8 mouse cellular contexts compared by ENCODE assay signal in genomic region chr4:101292736-101293541, GRCm38 (mm10). TPM values are rescaled to one million over a fixed set of nuclear protein-coding genes. Genes with fewer than 3 reads are reported as not detected.
DNase-seq lines count a peak whose midpoint lies in the region; ATAC-seq and TF ChIP-seq lines count a peak whose summit lies in the region.

No protein-coding gene starts in this region.

- peak; percentile 26; the same call in 1 of the 2 replicates for ATAC-seq in cerebellum, adult (ENCODE audit: insufficient number of reproducible peaks, low FRiP score, low TSS enrichment)
- ATAC-seq in forebrain, embryonic 16.5 days = peak; percentile 45
- ATAC-seq in hindbrain, embryonic 11.5 days (ENCODE audit: low FRiP score) = peak; percentile 51; the same call in 1 of the 2 replicates
- peak; percentile 37 for ATAC-seq in limb, embryonic 13.5 days (ENCODE audit: low FRiP score, low read depth)
- ATAC-seq in midbrain, embryonic 12.5 days (ENCODE audit: low FRiP score, low read depth) = peak; percentile 70; the same call in 1 of the 2 replicates

- H3K4me3 ChIP-seq in forebrain, embryonic 16.5 days (replicated peaks; ENCODE audit: low read length) = peak overlapping the region; percentile 46
- H3K4me3 ChIP-seq in hindbrain, embryonic 11.5 days (ENCODE audit: low read depth, low read length) = peak overlapping the region; percentile 40
- peak overlapping the region; percentile 47 for H3K4me3 ChIP-seq in limb, embryonic 13.5 days
- H3K4me3 ChIP-seq in midbrain, embryonic 12.5 days = peak overlapping the region; percentile 49
- H3K4me3 ChIP-seq in spleen, adult 2 months (ENCODE audit: extremely low read depth, insufficient read depth, insufficient read length) = peak overlapping the region; percentile 57

- TF ChIP-seq POLR2A in spleen, adult 2 months (IDR thresholded peaks at IDR 0.05; ENCODE audit: low read depth, low read length) = no peak

- DNase-seq in cerebellum, adult 9-10 months = no peak
- peak; percentile 11 for DNase-seq in cerebellum, adult 11-12 months
- peak; percentile 65 for DNase-seq in hindbrain, embryonic 11.5 days (ENCODE audit: low spot score)
- DNase-seq in spleen, adult 2 months (ENCODE audit: low read depth in 1 of 2, low spot score in 2 of 2) = peak; percentile 30 to 48

- peaks cover 28% of the 10 kb centered on the region for H3K27me3 ChIP-seq in forebrain, embryonic 16.5 days (replicated peaks; ENCODE audit: control insufficient read depth, insufficient read depth, low read length)
- peaks cover 18% of the 10 kb centered on the region for H3K27me3 ChIP-seq in hindbrain, embryonic 11.5 days (ENCODE audit: control insufficient read depth, insufficient read depth, low read length)
- H3K27me3 ChIP-seq in limb, embryonic 13.5 days = peaks cover 35% of the 10 kb centered on the region
- H3K27me3 ChIP-seq in midbrain, embryonic 12.5 days = peaks cover 51% of the 10 kb centered on the region
- no peaks in the 10 kb centered on the region for H3K27me3 ChIP-seq in spleen, adult 2 months (ENCODE audit: control insufficient read depth, insufficient read depth, low read length)

- TF ChIP-seq CTCF in spleen, adult 2 months (IDR thresholded peaks at IDR 0.05; ENCODE audit: extremely low read depth, insufficient read depth, insufficient read length, insufficient replicate concordance) = no peak

- H3K9me3 ChIP-seq in forebrain, embryonic 16.5 days (ENCODE audit: control insufficient read depth, low read length) = no peaks in the 10 kb centered on the region
- no peaks in the 10 kb centered on the region for H3K9me3 ChIP-seq in hindbrain, embryonic 11.5 days (ENCODE audit: control insufficient read depth, low read length)
- H3K9me3 ChIP-seq in limb, embryonic 13.5 days = no peaks in the 10 kb centered on the region
- H3K9me3 ChIP-seq in midbrain, embryonic 12.5 days = no peaks in the 10 kb centered on the region

- H3K4me1 ChIP-seq in forebrain, embryonic 16.5 days (replicated peaks; ENCODE audit: control insufficient read depth, insufficient read depth, low read length) = peaks cover 19% of the 10 kb centered on the region
- no peaks in the 10 kb centered on the region; the same call in 1 of the 2 replicates for H3K4me1 ChIP-seq in hindbrain, embryonic 11.5 days (replicated peaks; ENCODE audit: control insufficient read depth, insufficient read depth, low read length)
- peaks cover 22% of the 10 kb centered on the region for H3K4me1 ChIP-seq in limb, embryonic 13.5 days
- peaks cover 22% of the 10 kb centered on the region for H3K4me1 ChIP-seq in midbrain, embryonic 12.5 days
- peaks cover 15% of the 10 kb centered on the region; the same call in 1 of the 2 replicates for H3K4me1 ChIP-seq in spleen, adult 2 months (ENCODE audit: control insufficient read depth, insufficient read depth, insufficient read length)

- H3K9ac ChIP-seq in forebrain, embryonic 16.5 days (replicated peaks; ENCODE audit: low read depth, low read length) = peak overlapping the region; percentile 46
- H3K9ac ChIP-seq in hindbrain, embryonic 11.5 days (ENCODE audit: low read depth, low read length) = no peak overlapping the region
- H3K9ac ChIP-seq in limb, embryonic 13.5 days = peak overlapping the region; percentile 67
- peak overlapping the region; percentile 50 for H3K9ac ChIP-seq in midbrain, embryonic 12.5 days (replicated peaks)

- no peaks in the 10 kb centered on the region for H3K36me3 ChIP-seq in forebrain, embryonic 16.5 days (ENCODE audit: control insufficient read depth, insufficient read depth)
- H3K36me3 ChIP-seq in hindbrain, embryonic 11.5 days (ENCODE audit: control insufficient read depth, insufficient read depth, low read length) = no peaks in the 10 kb centered on the region
- H3K36me3 ChIP-seq in limb, embryonic 13.5 days = no peaks in the 10 kb centered on the region
- no peaks in the 10 kb centered on the region for H3K36me3 ChIP-seq in midbrain, embryonic 12.5 days
- H3K36me3 ChIP-seq in spleen, adult 2 months (ENCODE audit: control insufficient read depth, insufficient read depth, low read length) = no peaks in the 10 kb centered on the region

- no peak overlapping the region for H3K27ac ChIP-seq in forebrain, embryonic 16.5 days (ENCODE audit: low read length)
- no peak overlapping the region for H3K27ac ChIP-seq in hindbrain, embryonic 11.5 days (ENCODE audit: low read depth, low read length)
- 0 out of 2 replicates have a peak overlapping the region, but pooled peaks have one; percentile 79 for H3K27ac ChIP-seq in limb, embryonic 13.5 days
- no peak overlapping the region for H3K27ac ChIP-seq in midbrain, embryonic 12.5 days (replicated peaks)
- peak overlapping the region; percentile 94 for H3K27ac ChIP-seq in spleen, adult 2 months (ENCODE audit: insufficient read depth, low read length)

- under 1% methylated on average over 49 of the region's 49 CpGs for WGBS in forebrain, embryonic 16.5 days
- under 1% methylated on average over 48 of the region's 49 CpGs for WGBS in hindbrain, embryonic 11.5 days
- under 1% methylated on average over 49 of the region's 49 CpGs for WGBS in limb, embryonic 13.5 days
- WGBS in midbrain, embryonic 12.5 days = 1% methylated on average over 49 of the region's 49 CpGs
- 3% methylated on average over 49 of the region's 49 CpGs for WGBS in spleen, adult 2 months

- peak overlapping the region; percentile 89 for H3K4me2 ChIP-seq in forebrain, embryonic 16.5 days (ENCODE audit: low read length)
- peak overlapping the region; percentile 87 for H3K4me2 ChIP-seq in hindbrain, embryonic 11.5 days (replicated peaks; ENCODE audit: low read depth, low read length)
- H3K4me2 ChIP-seq in limb, embryonic 13.5 days (replicated peaks) = peak overlapping the region; percentile 88
- H3K4me2 ChIP-seq in midbrain, embryonic 12.5 days (replicated peaks) = peak overlapping the region; percentile 79

RNA-seq across cellular contexts. Expression of gene Jak1, which starts 27.9 kb away (rescaled TPM):
- polyA plus RNA-seq in forebrain, embryonic 16.5 days (2015; fragmentation: Nextera tagmentation; extraction: Ambion mirVana) = 61.5 and 61.6 TPM in 2 replicates
- polyA plus RNA-seq in hindbrain, embryonic 11.5 days (2014; fragmentation: Nextera tagmentation; extraction: Ambion mirVana) = 62.9 and 68.0 TPM in 2 replicates
- polyA plus RNA-seq in limb, embryonic 13.5 days (2015; fragmentation: Nextera tagmentation; extraction: Ambion mirVana) = 77.2 and 88.0 TPM in 2 replicates
- 51.5 and 52.6 TPM in 2 replicates for polyA plus RNA-seq in midbrain, embryonic 12.5 days (2016; fragmentation: Nextera tagmentation; extraction: Ambion mirVana)
- 63.9 and 69.0 TPM in 2 replicates for polyA plus RNA-seq in spleen, adult 2 months (2012; rRNA removed)

Comparison
In these comparisons a context has a peak if more than half of its experiments do, and no peak if none do; other contexts are left out.
1. H3K27ac ChIP-seq: peak in limb, embryonic 13.5 days (single experiment) and spleen, adult 2 months (single experiment); none in forebrain, embryonic 16.5 days (single experiment), hindbrain, embryonic 11.5 days (single experiment) and midbrain, embryonic 12.5 days (single experiment).
2. Peak in every context shown above with its lines, with median percentiles within 50 percentile points of each other: ATAC-seq, H3K4me2 ChIP-seq and H3K4me3 ChIP-seq.